Mouse (Mus musculus) CH12.LX (cell line): ENCODE measurements at regions not wholly inside any gene's neighbourhood (a gene's known extent, or its start where the extent isn't known, plus 50 kb on each side); places are given as distances from the start of the nearest gene placed in this dataset.

Experiments
- DNase-seq: peaks from one replicate; pipeline ENCODE4 v3.0.0-alpha.2; 2013; ENCODE audit errors: extremely low read depth
- H3K27ac ChIP-seq: 2 replicates; pipeline ENCODE4 v1.5.1; 2012; ENCODE audit warnings: low read depth, mild to moderate bottlenecking, control low read depth, moderate library complexity; ENCODE audit not compliant: insufficient read depth
- H3K27me3 ChIP-seq: replicated peaks from 2 replicates; pipeline ENCODE3; 2012; ENCODE audit warnings: inconsistent platforms
- H3K36me3 ChIP-seq, 2 experiments: replicated peaks in 1 of 2; 2 replicates each; pipeline versions ENCODE3 to v1.6.1; 2012; ENCODE audit warnings: inconsistent platforms in 1 of 2, low read length in 1 of 2, mild to moderate bottlenecking in 1 of 2, mixed read lengths in 1 of 2, moderate library complexity in 1 of 2; ENCODE audit not compliant: control insufficient read depth in 1 of 2, insufficient read depth in 1 of 2
- H3K4me1 ChIP-seq, 2 experiments: 2 replicates each; pipeline ENCODE4 v1.6.1; 2012; ENCODE audit warnings: inconsistent platforms in 1 of 2, moderate library complexity in 1 of 2; ENCODE audit not compliant: insufficient read depth in 2 of 2, control insufficient read depth in 1 of 2
- H3K4me2 ChIP-seq: 2 replicates; pipeline ENCODE4 v1.6.1; 2012; ENCODE audit warnings: low read depth, mild to moderate bottlenecking, control low read depth; ENCODE audit not compliant: poor library complexity, insufficient read depth, severe bottlenecking
- H3K4me3 ChIP-seq, 3 experiments: fragments of 150-350 bp in 1 of 3; sonication (generic) in 1 of 3; replicated peaks in 1 of 3; 2 replicates each; pipeline versions ENCODE3 to v1.5.1; 2011 to 2012; ENCODE audit warnings: low read depth in 2 of 3, low read length in 2 of 3, mild to moderate bottlenecking in 2 of 3, moderate library complexity in 2 of 3, control low read depth in 1 of 3, improper control_type of control experiment in 1 of 3, inconsistent platforms in 1 of 3, mixed read lengths in 1 of 3; ENCODE audit not compliant: poor library complexity in 1 of 3
- H3K79me2 ChIP-seq: replicated peaks from 2 replicates; pipeline ENCODE4 v1.6.1; 2012; ENCODE audit warnings: mild to moderate bottlenecking, moderate library complexity; ENCODE audit not compliant: control insufficient read depth, poor library complexity, insufficient read depth, severe bottlenecking; ENCODE audit errors: extremely low read depth
- H3K9ac ChIP-seq: 2 replicates; pipeline ENCODE4 v1.6.1; 2012; ENCODE audit warnings: low read depth, mild to moderate bottlenecking, control low read depth, moderate library complexity; ENCODE audit not compliant: insufficient read depth
- H3K9me3 ChIP-seq: replicated peaks from 2 replicates; pipeline ENCODE3; 2012; ENCODE audit warnings: low read length, inconsistent platforms, mixed read lengths
- BHLHE40 ChIP-seq: IDR thresholded peaks from 2 replicates; pipeline ENCODE4 v1.6.1; 2011; ENCODE audit warnings: mild to moderate bottlenecking, low read depth, low read length, improper control_type of control experiment
- CTCF ChIP-seq, 2 experiments: IDR thresholded peaks in 1 of 2; conservative IDR thresholded peaks in 1 of 2; 2 replicates each; pipeline ENCODE4 v1.5.1; 2011 to 2012; ENCODE audit warnings: low read depth in 2 of 2, low read length in 2 of 2, improper control_type of control experiment in 1 of 2, inconsistent platforms in 1 of 2, mild to moderate bottlenecking in 1 of 2, moderate library complexity in 1 of 2
- EP300 ChIP-seq: IDR thresholded peaks from 2 replicates; pipeline ENCODE4 v1.6.1; 2011; ENCODE audit warnings: low read length, improper control_type of control experiment
- ETS1 ChIP-seq: conservative IDR thresholded peaks from 2 replicates; pipeline ENCODE4 v1.6.1; 2012; ENCODE audit warnings: low read depth, mild to moderate bottlenecking, inconsistent platforms, low read length, improper control_type of control experiment, moderate library complexity
- HCFC1 ChIP-seq: IDR thresholded peaks from 2 replicates; pipeline ENCODE4 v1.6.1; 2012; ENCODE audit warnings: low read depth, mild to moderate bottlenecking, inconsistent platforms, low read length, improper control_type of control experiment
- JUN ChIP-seq: IDR thresholded peaks from 2 replicates; pipeline ENCODE4 v1.6.1; 2011; ENCODE audit warnings: low read depth, mild to moderate bottlenecking, low read length, improper control_type of control experiment, moderate library complexity; ENCODE audit not compliant: insufficient read depth
- JUND ChIP-seq: conservative IDR thresholded peaks from 2 replicates; pipeline ENCODE4 v1.6.1; 2011; ENCODE audit warnings: low read depth, low read length, improper control_type of control experiment
- KAT2A ChIP-seq: IDR thresholded peaks from 2 replicates; pipeline ENCODE4 v1.6.1; 2012; ENCODE audit warnings: low read length, improper control_type of control experiment, inconsistent platforms; ENCODE audit not compliant: insufficient replicate concordance
- MAFK ChIP-seq: IDR thresholded peaks from 2 replicates; pipeline ENCODE4 v1.6.1; 2011; ENCODE audit warnings: low read length, improper control_type of control experiment; ENCODE audit not compliant: insufficient replicate concordance
- MXI1 ChIP-seq: IDR thresholded peaks from 2 replicates; pipeline ENCODE4 v1.6.1; 2011; ENCODE audit warnings: mild to moderate bottlenecking, low read depth, low read length, improper control_type of control experiment
- NELFE ChIP-seq: IDR thresholded peaks from 2 replicates; pipeline ENCODE4 v1.6.1; 2011; ENCODE audit warnings: low read depth, low read length, improper control_type of control experiment
- NRF1 ChIP-seq: IDR thresholded peaks from 2 replicates; pipeline ENCODE4 v1.6.1; 2014; ENCODE audit warnings: low read depth, mild to moderate bottlenecking, inconsistent platforms, low read length, improper control_type of control experiment, moderate library complexity
- PAX5 ChIP-seq: IDR thresholded peaks from 2 replicates; pipeline ENCODE4 v1.6.1; 2012; ENCODE audit warnings: low read length, inconsistent platforms, mixed read lengths
- POLR2A ChIP-seq: IDR thresholded peaks from 2 replicates; pipeline ENCODE4 v1.6.1; 2011; ENCODE audit warnings: low read depth, mild to moderate bottlenecking, improper control_type of control experiment, low read length
- POLR2AphosphoS2 ChIP-seq: IDR thresholded peaks from 2 replicates; pipeline ENCODE4 v1.6.1; 2011; ENCODE audit warnings: low read depth, low read length, improper control_type of control experiment
- RAD21 ChIP-seq: IDR thresholded peaks from 2 replicates; pipeline ENCODE4 v1.6.1; 2011; ENCODE audit warnings: low read depth, mild to moderate bottlenecking, low read length, improper control_type of control experiment, moderate library complexity
- SMC3 ChIP-seq: IDR thresholded peaks from 2 replicates; pipeline ENCODE4 v1.6.1; 2011; ENCODE audit warnings: low read depth, low read length, improper control_type of control experiment
- TBP ChIP-seq: conservative IDR thresholded peaks from 2 replicates; pipeline ENCODE4 v1.6.1; 2011; ENCODE audit warnings: low read depth, low read length, improper control_type of control experiment
- TCF12 ChIP-seq: IDR thresholded peaks from 2 replicates; pipeline ENCODE4 v1.6.1; 2014; ENCODE audit warnings: low read depth, mild to moderate bottlenecking, inconsistent platforms, low read length, improper control_type of control experiment
- UBTF ChIP-seq: IDR thresholded peaks from 2 replicates; pipeline ENCODE4 v1.6.1; 2012; ENCODE audit warnings: low read depth, mild to moderate bottlenecking, inconsistent platforms, low read length, improper control_type of control experiment, moderate library complexity
- USF1 ChIP-seq: IDR thresholded peaks from 2 replicates; pipeline ENCODE4 v1.6.1; 2014; ENCODE audit warnings: low read depth, mild to moderate bottlenecking, inconsistent platforms, low read length, improper control_type of control experiment
- USF2 ChIP-seq: conservative IDR thresholded peaks from 2 replicates; pipeline ENCODE4 v1.6.1; 2011; ENCODE audit warnings: low read depth, low read length, improper control_type of control experiment
- ZC3H11A ChIP-seq: IDR thresholded peaks from 2 replicates; pipeline ENCODE4 v1.6.1; 2012; ENCODE audit warnings: low read depth, mild to moderate bottlenecking, inconsistent platforms, low read length, improper control_type of control experiment
- ZMIZ1 ChIP-seq: IDR thresholded peaks from 2 replicates; pipeline ENCODE4 v1.6.1; 2012; ENCODE audit warnings: low read depth, mild to moderate bottlenecking, inconsistent platforms, low read length, improper control_type of control experiment
- dilution Hi-C: fragments of 300-500 bp; cut with MboI; formaldehyde crosslinking; loops from 2 replicates; pipeline ENCODE4 v1.14.3; 2020; ENCODE audit warnings: low sequenced_read_pairs; ENCODE audit not compliant: extremely low pct_unique_long_range_greater_than_20kb, extremely low pct_ligation_motif_present
- in situ Hi-C: fragments of 300-500 bp; cut with MboI; formaldehyde crosslinking; loops from 3 replicates; pipeline ENCODE4 v1.14.3; 2019; ENCODE audit warnings: low sequenced_read_pairs, low pct_ligation_motif_present, low pct_unique_long_range_greater_than_20kb, mixed read lengths

DNA sequence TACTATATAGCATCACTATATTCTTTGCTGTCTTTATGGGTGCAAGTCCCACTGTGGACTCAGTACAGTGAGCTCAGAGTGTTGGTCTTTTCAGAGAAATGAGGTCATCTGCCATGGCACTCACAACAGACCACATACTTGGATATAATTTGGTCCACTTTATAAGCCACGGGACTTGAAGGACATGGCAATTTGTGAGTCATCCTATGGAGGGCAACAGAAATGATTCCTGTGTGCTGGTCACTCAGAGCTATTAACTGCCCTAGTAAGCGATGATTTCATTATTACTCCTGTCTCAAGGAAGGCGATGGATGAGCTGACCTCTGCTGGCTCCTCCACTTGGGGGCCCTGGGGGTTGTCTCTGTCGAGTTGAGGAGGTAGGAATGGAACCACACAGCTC lies 345.2 kb upstream of the Trib2 start:
- TF ChIP-seq RAD21 (no peak), TCF12 (no peak), JUN (no peak), MAFK (no peak), POLR2A (no peak), USF1 (no peak), ZC3H11A (no peak), BHLHE40 (no peak), KAT2A (no peak), NELFE (no peak), NRF1 (no peak), JUND (no peak), EP300 (no peak), CTCF (conservative IDR thresholded peaks at IDR 0.05 in 1 of 2, IDR thresholded peaks at IDR 0.05 in 1 of 2; ENCODE audit: low read depth in 2 of 2, low read length in 2 of 2) (no peak), TBP (no peak), USF2 (no peak), PAX5 (no peak), POLR2AphosphoS2 (no peak), SMC3 (no peak)
- H3K27me3 ChIP-seq, result no peaks in the 10 kb centered on the region
- dilution Hi-C loops (no loop called here), in situ Hi-C loops (no loop called here)
- H3K9ac ChIP-seq, result no peak overlapping the region
- DNase-seq, result no peak
- no peak overlapping the region for H3K4me3 ChIP-seq
- no peaks in the 10 kb centered on the region for H3K79me2 ChIP-seq
- no peaks in the 10 kb centered on the region for H3K36me3 ChIP-seq
- H3K27ac ChIP-seq, result no peak overlapping the region
- H3K4me2 ChIP-seq, result no peak overlapping the region
- no peaks in the 10 kb centered on the region for H3K9me3 ChIP-seq
- no peaks in the 10 kb centered on the region for H3K4me1 ChIP-seq

DNA sequence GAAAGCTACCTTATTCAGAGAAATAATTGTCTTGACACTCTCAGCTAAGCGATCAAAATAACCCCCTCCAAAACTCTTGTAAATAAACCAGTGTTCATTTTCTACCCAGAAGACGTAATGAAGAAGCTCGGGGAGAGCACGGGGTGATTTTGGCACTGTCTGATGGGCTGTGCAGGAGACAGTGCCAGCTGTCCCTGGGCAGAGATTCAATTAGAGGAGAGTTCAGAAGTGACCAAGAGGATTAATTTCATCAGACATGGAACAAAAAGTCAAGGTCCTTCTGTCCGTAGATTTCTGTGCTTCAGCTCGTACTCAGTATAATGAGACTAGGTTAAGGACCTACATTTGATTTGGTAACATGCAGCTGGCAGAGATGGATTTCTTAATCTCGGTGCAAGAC lies 341.2 kb upstream of the Trib2 start:
- TF ChIP-seq POLR2AphosphoS2 (no peak), UBTF (no peak), CTCF (conservative IDR thresholded peaks at IDR 0.05 in 1 of 2, IDR thresholded peaks at IDR 0.05 in 1 of 2; ENCODE audit: low read depth in 2 of 2, low read length in 2 of 2) (no peak), MXI1 (no peak), ZMIZ1 (no peak), NELFE (no peak), ETS1 (no peak), USF1 (no peak), JUND (no peak), HCFC1 (no peak), ZC3H11A (no peak), NRF1 (no peak), POLR2A (no peak), SMC3 (no peak)
- TF ChIP-seq, all 38 proteins: peak for 0
- Histone ChIP-seq H3K9ac (no peak overlapping the region), H3K4me3 (no peak overlapping the region), H3K27ac (no peak overlapping the region), H3K79me2 (no peaks in the 10 kb centered on the region), H3K36me3 (no peaks in the 10 kb centered on the region), H3K27me3 (no peaks in the 10 kb centered on the region), H3K4me1 (no peaks in the 10 kb centered on the region), H3K9me3 (no peaks in the 10 kb centered on the region), H3K4me2 (no peak overlapping the region)
- in situ Hi-C loops (no loop called here), dilution Hi-C loops (no loop called here)
- DNase-seq, result no peak
